Mouse (Mus musculus) embryonic fibroblast, embryonic 13.5 days (primary cell): ENCODE measurements around the gene Nipsnap1. TPM values are rescaled to one million over a fixed set of nuclear protein-coding genes. Genes with fewer than 3 reads are reported as not detected.

Experiments
- H3K27ac ChIP-seq: 2 replicates; pipeline ENCODE4 v1.5.1; 2012; ENCODE audit warnings: low read length, control low read depth, inconsistent platforms; ENCODE audit not compliant: insufficient read depth
- H3K4me1 ChIP-seq: 2 replicates; pipeline ENCODE4 v1.6.1; 2011; ENCODE audit warnings: low read length; ENCODE audit not compliant: control insufficient read depth, insufficient read depth
- H3K4me3 ChIP-seq: 2 replicates; pipeline ENCODE4 v1.5.1; 2011; ENCODE audit warnings: mild to moderate bottlenecking, control low read depth, low read length; ENCODE audit not compliant: insufficient read depth
- CTCF ChIP-seq: IDR thresholded peaks from 2 replicates; pipeline ENCODE4 v1.5.1; 2011; ENCODE audit warnings: mild to moderate bottlenecking, control low read depth, low read length, moderate library complexity, borderline replicate concordance; ENCODE audit not compliant: insufficient read depth
- POLR2A ChIP-seq: IDR thresholded peaks from 2 replicates; pipeline ENCODE4 v1.6.1; 2011; ENCODE audit warnings: low read depth, mild to moderate bottlenecking, control low read depth, low read length, moderate library complexity
- polyA plus RNA-seq: library from polyadenylated mRNA; stranded (reverse); fragments of >200 nt; gene quantifications from 2 replicates; pipeline ENCODE4 v1.2.4, GENCODE M21; 2011; ENCODE audit warnings: low read depth; ENCODE audit not compliant: missing spikeins, insufficient read length

Gene Nipsnap1
- 16.4 and 20.8 TPM in 2 replicates for polyA plus RNA-seq

DNA sequence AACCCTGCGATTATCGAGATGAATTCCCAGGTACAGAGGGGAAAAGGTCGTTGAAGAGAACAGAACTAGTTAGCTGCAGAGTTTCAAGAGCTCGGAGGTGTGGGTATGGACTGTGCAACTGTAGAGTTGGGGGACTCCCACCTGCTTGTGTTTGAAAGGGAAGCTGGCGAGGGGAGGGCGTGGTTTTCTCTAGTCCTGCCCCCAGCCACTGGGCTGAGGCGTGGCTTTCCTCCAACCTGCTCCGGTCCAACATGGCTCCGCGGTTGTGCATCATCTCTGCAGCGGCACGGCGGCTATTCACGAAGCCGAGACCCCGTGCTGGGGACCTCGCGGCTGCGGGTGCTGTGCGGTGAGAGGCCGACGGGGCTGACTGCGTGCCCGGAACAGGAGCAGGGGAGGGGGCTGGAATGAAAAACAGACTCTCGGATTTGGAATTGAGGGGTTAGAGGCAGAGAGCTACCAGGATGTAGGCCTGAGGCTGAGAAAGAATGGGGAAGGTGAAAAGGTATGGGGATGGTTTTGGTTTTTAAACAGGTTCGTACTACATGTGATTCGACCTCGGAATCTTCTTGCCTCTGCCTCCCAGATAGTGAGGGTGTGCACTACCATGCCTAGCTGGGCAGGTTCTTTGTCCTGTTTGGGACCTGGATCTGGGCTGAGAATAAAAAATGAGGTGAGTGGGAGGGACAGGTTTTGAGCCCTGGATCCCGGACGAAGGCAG is at the start of gene Nipsnap1:
TSS of gene Nipsnap1 (plus strand) at position 197 of the 721 bp plus-strand sequence.
- TF ChIP-seq CTCF = no peak
- TF ChIP-seq POLR2A = peak; percentile 68
- H3K27ac ChIP-seq = no peak within 1 kb of the TSS
- H3K4me1 ChIP-seq = no peaks in the 10 kb centered on the region
- peak within 1 kb of the TSS; percentile 84 for H3K4me3 ChIP-seq

DNA sequence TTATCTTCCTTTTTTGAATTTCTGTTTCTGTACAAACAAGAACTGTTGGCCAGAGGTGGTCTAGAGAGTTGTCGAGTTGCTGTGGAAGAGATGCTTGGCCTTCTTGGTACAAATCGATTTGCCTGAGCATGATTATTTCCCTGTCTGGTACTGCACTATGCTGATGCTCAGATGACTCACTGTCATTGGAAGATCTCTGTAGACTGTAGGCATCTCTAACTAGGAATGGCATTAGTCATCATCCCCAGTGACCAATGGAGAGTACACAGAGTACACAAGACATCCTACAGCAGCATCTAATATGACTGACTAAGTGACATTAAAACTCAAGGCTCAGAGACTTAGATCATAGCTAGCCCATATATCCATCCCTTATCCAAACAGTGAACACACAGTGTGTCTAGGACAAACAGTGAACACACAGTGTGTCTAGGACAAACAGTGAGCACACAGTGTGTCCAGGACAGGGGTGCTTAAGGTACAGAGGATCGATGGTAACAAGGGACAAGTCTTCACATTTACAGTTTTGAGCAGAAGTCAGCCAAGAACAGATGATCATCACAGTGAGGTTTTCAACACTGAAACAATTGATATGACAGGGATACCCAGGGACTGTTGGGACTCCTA is 47.5 kb upstream of the Nipsnap1 start:
- no peak overlapping the region for H3K4me3 ChIP-seq
- H3K27ac ChIP-seq = peak overlapping the region; percentile 64; the same call in 1 of the 2 replicates
- peaks cover 3% of the 10 kb centered on the region for H3K4me1 ChIP-seq
- TF ChIP-seq POLR2A = no peak
- no peak for TF ChIP-seq CTCF

DNA sequence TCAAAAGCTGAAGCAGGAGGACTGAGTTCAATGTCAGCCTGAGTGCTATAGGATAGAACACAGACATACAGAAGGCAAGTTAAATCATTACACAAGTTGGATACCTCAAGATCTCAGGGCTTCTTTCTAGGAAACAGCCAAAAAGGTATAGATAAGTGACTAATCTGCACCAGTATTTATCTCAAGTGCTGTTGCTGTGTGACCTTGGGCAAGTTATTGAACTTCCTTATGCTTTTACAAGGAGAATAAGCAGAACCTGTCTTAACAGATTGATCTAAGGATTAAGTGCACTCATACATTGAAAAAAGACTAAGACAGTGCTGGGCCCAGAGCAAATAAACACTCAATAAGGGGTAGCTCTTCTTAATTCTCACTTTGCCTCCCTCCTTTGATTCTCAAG is 46.4 kb upstream of the Nipsnap1 start:
- Histone ChIP-seq H3K4me3 (no peak overlapping the region), H3K4me1 (peaks cover 3% of the 10 kb centered on the region), H3K27ac (no peak overlapping the region)
- TF ChIP-seq CTCF (no peak), POLR2A (no peak)

DNA sequence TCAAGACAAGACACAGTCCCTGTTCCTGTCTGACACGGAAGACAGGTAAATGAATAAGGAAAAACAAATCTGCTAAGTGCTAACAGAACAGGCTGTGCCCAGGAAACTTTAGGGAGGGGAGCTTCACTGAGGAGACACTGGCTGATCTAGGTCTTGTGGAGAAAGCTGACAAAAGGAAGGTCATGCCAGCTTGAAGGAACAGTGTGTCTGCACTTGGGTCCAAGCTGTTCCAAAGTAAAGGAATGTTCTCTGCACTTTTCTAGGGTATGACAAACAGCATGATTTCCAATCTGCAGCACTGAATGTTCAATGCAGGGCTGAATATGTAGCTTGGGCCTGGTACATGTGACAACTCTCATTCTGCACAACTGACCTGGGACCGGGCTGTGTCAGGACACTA is 45.8 kb upstream of the Nipsnap1 start:
- H3K4me3 ChIP-seq = no peak overlapping the region
- no peak overlapping the region for H3K27ac ChIP-seq
- peaks cover 5% of the 10 kb centered on the region for H3K4me1 ChIP-seq
- TF ChIP-seq POLR2A (no peak), CTCF (no peak)

DNA sequence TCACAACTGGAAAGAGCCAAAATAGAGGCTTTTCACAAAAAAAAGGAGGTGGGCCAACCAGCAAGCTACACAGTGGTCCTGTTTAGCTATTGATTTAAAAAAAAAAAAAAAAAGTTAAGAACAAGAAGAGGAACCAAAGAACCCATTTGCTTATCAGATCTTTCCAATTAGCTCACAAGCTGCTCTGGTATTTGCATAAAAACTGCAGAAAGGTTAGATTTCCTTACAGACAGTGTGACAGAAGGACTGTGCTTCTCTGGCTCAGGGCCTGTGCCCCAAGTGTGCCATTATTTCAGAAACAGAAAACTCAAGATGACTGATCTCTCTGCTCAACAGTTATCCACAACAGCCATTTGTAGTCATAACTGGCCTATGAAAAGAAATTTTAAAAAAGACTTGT is 42.7 kb upstream of the Nipsnap1 start:
- H3K27ac ChIP-seq = no peak overlapping the region
- TF ChIP-seq CTCF (no peak), POLR2A (no peak)
- peaks cover 5% of the 10 kb centered on the region for H3K4me1 ChIP-seq
- no peak overlapping the region for H3K4me3 ChIP-seq

DNA sequence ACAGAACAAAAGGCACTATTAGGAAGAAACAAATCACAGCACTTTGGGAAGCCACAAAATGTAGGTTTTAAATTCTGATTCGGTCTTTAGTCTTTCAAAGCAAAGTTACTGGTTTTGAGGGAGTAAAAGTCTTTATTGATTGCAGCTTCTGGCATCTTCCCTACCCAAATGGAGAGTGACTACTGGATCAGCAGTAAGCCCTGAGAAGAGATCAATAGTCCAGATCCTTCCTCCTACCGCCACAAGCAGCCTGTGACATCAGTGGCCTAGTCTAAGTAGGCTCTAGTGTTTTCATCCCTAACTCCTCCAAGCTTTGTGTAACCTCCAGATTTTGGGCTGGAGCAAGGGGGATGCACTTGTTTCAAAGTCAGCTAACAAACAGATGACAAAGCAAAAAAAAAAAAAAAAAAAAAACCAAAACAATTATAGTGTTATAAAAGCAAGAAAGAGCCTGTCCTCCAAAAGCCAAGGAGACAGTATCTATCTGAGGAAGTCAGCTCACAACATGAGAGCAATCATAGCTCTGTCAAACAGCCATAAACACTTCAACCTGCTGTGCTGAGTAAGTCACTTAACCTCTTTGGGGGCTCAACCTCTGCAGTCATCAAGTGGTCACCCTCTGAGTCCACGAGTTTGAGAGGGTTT is 40.3 kb upstream of the Nipsnap1 start:
- Histone ChIP-seq H3K4me1 (peaks cover 4% of the 10 kb centered on the region), H3K27ac (peak overlapping the region; percentile 25; the same call in 1 of the 2 replicates), H3K4me3 (no peak overlapping the region)
- no peak for TF ChIP-seq POLR2A
- TF ChIP-seq CTCF = no peak

DNA sequence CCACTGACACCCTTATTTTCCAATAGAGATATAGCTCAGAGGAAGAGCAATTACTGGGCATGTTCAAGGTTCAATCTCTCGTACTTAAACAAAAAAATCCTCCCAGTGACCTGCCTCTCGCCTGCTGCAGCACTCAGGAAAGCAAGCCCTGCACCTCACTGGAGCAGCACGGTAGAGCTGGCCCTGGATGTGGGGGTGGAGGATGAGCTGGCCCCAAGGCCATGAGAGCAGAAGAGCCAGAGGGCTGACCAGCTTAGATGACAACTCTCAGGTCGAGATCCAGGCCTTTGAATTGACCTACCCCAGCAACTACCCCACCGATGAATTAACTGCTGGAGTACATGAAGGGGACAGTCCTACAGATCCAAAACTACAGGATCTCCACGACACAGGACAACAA is 38.3 kb upstream of the Nipsnap1 start:
- no peak overlapping the region for H3K4me3 ChIP-seq
- H3K27ac ChIP-seq = no peak overlapping the region
- peaks cover 4% of the 10 kb centered on the region for H3K4me1 ChIP-seq
- no peak for TF ChIP-seq POLR2A

DNA sequence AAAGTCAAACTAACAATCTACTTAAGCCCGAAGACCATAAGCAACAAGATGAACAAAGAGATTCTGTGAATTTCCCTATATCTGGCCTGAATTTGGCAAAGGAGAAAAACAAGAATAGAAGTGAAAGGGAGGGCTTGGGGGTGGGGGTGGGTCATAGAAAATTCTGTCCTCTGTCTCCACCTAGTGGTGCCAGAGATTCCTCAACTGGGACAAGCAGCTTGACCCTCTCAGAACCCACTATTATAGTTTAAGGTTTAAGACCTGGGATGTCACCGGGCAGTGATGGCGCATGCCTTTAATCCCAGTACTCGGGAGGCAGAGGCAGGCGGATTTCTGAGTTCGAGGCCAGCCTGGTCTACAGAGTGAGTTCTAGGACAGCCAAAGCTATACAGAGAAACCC is 37.0 kb upstream of the Nipsnap1 start:
- Histone ChIP-seq H3K4me3 (no peak overlapping the region), H3K27ac (no peak overlapping the region), H3K4me1 (peaks cover 4% of the 10 kb centered on the region)
- TF ChIP-seq CTCF (no peak), POLR2A (no peak)

DNA sequence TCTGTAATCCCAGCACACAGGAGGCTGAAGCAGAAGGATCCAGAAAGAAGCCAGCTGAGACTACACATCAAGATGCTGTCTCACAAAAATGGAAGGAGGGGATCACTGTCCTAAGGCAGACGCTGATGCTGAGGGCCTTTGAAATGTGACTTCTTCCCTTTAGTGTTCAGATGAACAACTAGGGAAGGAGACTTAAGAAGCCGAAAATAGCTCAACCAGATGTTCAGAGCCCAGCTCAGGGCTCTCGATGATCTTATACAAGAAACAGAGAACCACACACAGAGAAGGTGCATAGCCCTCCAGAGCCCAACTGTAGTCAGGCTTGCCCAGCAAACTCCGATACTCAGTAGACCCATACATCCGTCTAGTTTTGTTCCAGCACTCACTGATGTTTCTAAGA is 36.4 kb upstream of the Nipsnap1 start:
- Histone ChIP-seq H3K27ac (no peak overlapping the region), H3K4me3 (no peak overlapping the region), H3K4me1 (peaks cover 4% of the 10 kb centered on the region)
- TF ChIP-seq POLR2A = no peak
- no peak for TF ChIP-seq CTCF

DNA sequence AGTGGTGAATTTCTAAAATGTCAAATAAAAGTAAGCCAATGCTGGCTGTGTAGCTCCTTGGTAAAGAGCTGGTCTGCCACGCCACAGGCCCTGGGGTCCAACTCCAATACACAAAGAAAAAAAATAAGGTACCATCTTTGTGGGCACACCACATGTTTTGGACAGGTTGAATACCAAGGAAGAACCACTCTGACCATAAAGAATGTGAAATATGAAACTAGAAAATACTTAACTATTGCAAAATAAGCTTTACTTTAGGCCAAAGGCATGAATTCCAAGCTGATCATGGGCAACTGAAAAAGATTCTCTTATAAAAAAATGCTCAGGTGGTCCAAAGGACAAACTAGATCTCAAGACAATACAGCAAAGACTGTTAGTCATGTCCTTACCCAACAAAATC is 35.5 kb upstream of the Nipsnap1 start:
- peaks cover 2% of the 10 kb centered on the region for H3K4me1 ChIP-seq
- H3K27ac ChIP-seq = no peak overlapping the region
- TF ChIP-seq CTCF = no peak
- TF ChIP-seq POLR2A = no peak
- no peak overlapping the region for H3K4me3 ChIP-seq
